Mouse (Mus musculus) lung, embryonic 14.5 days (tissue): ENCODE data around the gene Glb1. TPM values are rescaled to one million over a fixed set of nuclear protein-coding genes. Genes with fewer than 3 reads are reported as not detected.

Experiments
- ATAC-seq: fragments of 200-750 bp; cut with Nextera tagmentation; 2 replicates; pipeline ENCODE4 v1.8.0; 2017; ENCODE audit warnings: mild to moderate bottlenecking, moderate TSS enrichment, moderate library complexity; ENCODE audit not compliant: insufficient read depth
- DNase-seq: peaks from one replicate; pipeline ENCODE4 v3.0.0-alpha.2; 2015
- H3K27ac ChIP-seq: fragments of 300-500 bp; sonication (generic); 2 replicates; pipeline ENCODE4 v1.5.1; 2014; ENCODE audit warnings: low read depth, mild to moderate bottlenecking, moderate library complexity
- H3K27me3 ChIP-seq: fragments of 300-500 bp; sonication (generic); 2 replicates; pipeline ENCODE4 v1.6.1; 2014; ENCODE audit warnings: low read length, control low read depth; ENCODE audit not compliant: insufficient read depth
- H3K36me3 ChIP-seq: fragments of 300-500 bp; sonication (generic); 2 replicates; pipeline ENCODE4 v1.6.1; 2014; ENCODE audit warnings: control low read depth; ENCODE audit not compliant: insufficient read depth
- H3K4me1 ChIP-seq: fragments of 300-500 bp; sonication (generic); 2 replicates; pipeline ENCODE4 v1.6.1; 2014; ENCODE audit warnings: antibody characterized with exemption, control low read depth; ENCODE audit not compliant: insufficient read depth
- H3K4me2 ChIP-seq: fragments of 300-500 bp; sonication (generic); 2 replicates; pipeline ENCODE4 v1.6.1; 2014; ENCODE audit warnings: mild to moderate bottlenecking
- H3K4me3 ChIP-seq: fragments of 300-500 bp; sonication (generic); 2 replicates; pipeline ENCODE4 v1.5.1; 2014; ENCODE audit warnings: low read depth, low read length
- H3K9ac ChIP-seq: fragments of 300-500 bp; sonication (generic); 2 replicates; pipeline ENCODE4 v1.6.1; 2014
- H3K9me3 ChIP-seq: fragments of 300-500 bp; sonication (generic); 2 replicates; pipeline ENCODE4 v1.6.1; 2016; ENCODE audit warnings: low read depth, low read length, control low read depth
- CTCF ChIP-seq: IDR thresholded peaks from 2 replicates; pipeline ENCODE4 v1.5.1; 2016; ENCODE audit warnings: antibody characterized with exemption, low read depth
- WGBS: fragments of 180-500 bp; shearing (Covaris S2); extraction: QIAGEN DNeasy Blood & Tissue Kit; methylation state at CpG from one replicate; pipeline ENCODE4 v1.1.7; 2014; 5-methylcytosine and 5-hydroxymethylcytosine counted together
- polyA plus RNA-seq: library from polyadenylated mRNA; unstranded; fragments of >200 nt; fragmentation: Nextera tagmentation; extraction: Ambion mirVana; gene quantifications from 2 replicates; pipeline ENCODE4 v1.2.1, GENCODE M21; 2014

The Glb1 gene
- polyA plus RNA-seq, 1 experiment from 2014 or later, result 41.9 TPM

- Histone ChIP-seq H3K4me3 (no peak overlapping the region), H3K9me3 (no peaks in the 10 kb centered on the region), H3K4me1 (no peaks in the 10 kb centered on the region), H3K27me3 (no peaks in the 10 kb centered on the region), H3K27ac (no peak overlapping the region), H3K36me3 (0 out of 2 replicates have a peak, but pooled peaks cover 2% of the 10 kb centered on the region), H3K4me2 (no peak overlapping the region), H3K9ac (no peak overlapping the region)
- no peak for TF ChIP-seq CTCF
- DNase-seq, result no peak
- no peak for ATAC-seq
- 70% methylated on average over 7 of the region's 7 CpGs for WGBS
These were observed 71.0 kb downstream of the Glb1 start for GRCm38 (mm10) chr9:114471892-114472291.

GRCm38 (mm10) chr9:114477019-114477418, 76.1 kb downstream of the Glb1 start:
- TF ChIP-seq CTCF, result no peak
- no peak overlapping the region for H3K9ac ChIP-seq
- WGBS, result 93% methylated on average over 9 of the region's 9 CpGs
- H3K36me3 ChIP-seq, result no peaks in the 10 kb centered on the region
- H3K4me3 ChIP-seq, result no peak overlapping the region
- no peak overlapping the region for H3K27ac ChIP-seq
- no peaks in the 10 kb centered on the region for H3K9me3 ChIP-seq
- no peaks in the 10 kb centered on the region for H3K4me1 ChIP-seq
- no peaks in the 10 kb centered on the region for H3K27me3 ChIP-seq
- ATAC-seq (no peak), DNase-seq (no peak)
- no peak overlapping the region for H3K4me2 ChIP-seq

GRCm38 (mm10) chr9:114480940-114481339, 80.1 kb downstream of the Glb1 start:
- Histone ChIP-seq H3K9me3 (no peaks in the 10 kb centered on the region), H3K4me3 (no peak overlapping the region), H3K27ac (no peak overlapping the region), H3K27me3 (no peaks in the 10 kb centered on the region), H3K36me3 (no peaks in the 10 kb centered on the region), H3K9ac (no peak overlapping the region), H3K4me1 (no peaks in the 10 kb centered on the region), H3K4me2 (no peak overlapping the region)
- ATAC-seq (no peak), DNase-seq (no peak)
- no peak for TF ChIP-seq CTCF
- WGBS, result 68% methylated on average over 3 of the region's 3 CpGs

GRCm38 (mm10) chr9:114484771-114485170, 83.9 kb downstream of the Glb1 start:
- Histone ChIP-seq H3K27me3 (no peaks in the 10 kb centered on the region), H3K27ac (no peak overlapping the region), H3K36me3 (no peaks in the 10 kb centered on the region), H3K4me3 (no peak overlapping the region), H3K9me3 (no peaks in the 10 kb centered on the region), H3K4me1 (no peaks in the 10 kb centered on the region), H3K4me2 (no peak overlapping the region), H3K9ac (no peak overlapping the region)
- TF ChIP-seq CTCF, result no peak
- 68% methylated on average over 5 of the region's 5 CpGs for WGBS
- DNase-seq, result no peak
- no peak; the same call in 1 of the 2 replicates for ATAC-seq

- H3K4me3 ChIP-seq, result no peak overlapping the region
- WGBS, result 75% methylated on average over 4 of the region's 4 CpGs
These were observed 85.9 kb downstream of the Glb1 start for GRCm38 (mm10) chr9:114486808-114487207.

GRCm38 (mm10) chr9:114487481-114488258, 86.8 kb downstream of the Glb1 start:
- ATAC-seq (no peak), DNase-seq (no peak)
- Histone ChIP-seq H3K4me3 (no peak overlapping the region), H3K9me3 (no peaks in the 10 kb centered on the region), H3K27me3 (no peaks in the 10 kb centered on the region), H3K9ac (no peak overlapping the region), H3K36me3 (no peaks in the 10 kb centered on the region), H3K27ac (no peak overlapping the region), H3K4me2 (no peak overlapping the region), H3K4me1 (no peaks in the 10 kb centered on the region)
- no peak for TF ChIP-seq CTCF
- 79% methylated on average over 23 of the region's 23 CpGs for WGBS

More at GRCm38 (mm10) chr9:114486808-114487207, 85.9 kb downstream of the Glb1 start:
- DNase-seq (no peak), ATAC-seq (no peak)
- Histone ChIP-seq H3K27me3 (no peaks in the 10 kb centered on the region), H3K27ac (no peak overlapping the region), H3K9me3 (no peaks in the 10 kb centered on the region), H3K4me2 (no peak overlapping the region), H3K36me3 (no peaks in the 10 kb centered on the region), H3K4me1 (no peaks in the 10 kb centered on the region), H3K9ac (no peak overlapping the region)
- no peak for TF ChIP-seq CTCF

GRCm38 (mm10) chr9:114496469-114496868, 95.6 kb downstream of the Glb1 start:
- WGBS, result 80% methylated on average over 7 of the region's 7 CpGs
- TF ChIP-seq CTCF, result no peak
- no peak for ATAC-seq

More at GRCm38 (mm10) chr9:114496469-114496868, 95.6 kb downstream of the Glb1 start:
- Histone ChIP-seq H3K9me3 (no peaks in the 10 kb centered on the region), H3K4me2 (no peak overlapping the region), H3K27ac (no peak overlapping the region), H3K4me1 (no peaks in the 10 kb centered on the region), H3K36me3 (no peaks in the 10 kb centered on the region), H3K9ac (no peak overlapping the region), H3K27me3 (no peaks in the 10 kb centered on the region), H3K4me3 (no peak overlapping the region)
- no peak for DNase-seq
